Mouse (Mus musculus): ENCODE data around the gene Gm815. TPM values are rescaled to one million over a fixed set of nuclear protein-coding genes. Genes with fewer than 3 reads are reported as not detected.

Gene Gm815
- polyA plus RNA-seq, 1 experiment from 2014 or later, result not detected

- 67% methylated on average over 12 of the region's 12 CpGs for WGBS (ENCODE audit: insufficient replicate concordance)
- H3K4me3 ChIP-seq, result no peak overlapping the region
- no peak for ATAC-seq
- H3K27ac ChIP-seq, result no peak overlapping the region
- no peaks in the 10 kb centered on the region for H3K36me3 ChIP-seq
- H3K4me1 ChIP-seq, result no peaks in the 10 kb centered on the region
- no peak overlapping the region for H3K4me2 ChIP-seq
- no peaks in the 10 kb centered on the region for H3K9me3 ChIP-seq (replicated peaks)
- H3K27me3 ChIP-seq (replicated peaks), result no peaks in the 10 kb centered on the region
- H3K9ac ChIP-seq, result no peak overlapping the region
Observed at GRCm38 (mm10) chr19:26858427-26859194, 27.1 kb upstream of the Gm815 start.

DNA sequence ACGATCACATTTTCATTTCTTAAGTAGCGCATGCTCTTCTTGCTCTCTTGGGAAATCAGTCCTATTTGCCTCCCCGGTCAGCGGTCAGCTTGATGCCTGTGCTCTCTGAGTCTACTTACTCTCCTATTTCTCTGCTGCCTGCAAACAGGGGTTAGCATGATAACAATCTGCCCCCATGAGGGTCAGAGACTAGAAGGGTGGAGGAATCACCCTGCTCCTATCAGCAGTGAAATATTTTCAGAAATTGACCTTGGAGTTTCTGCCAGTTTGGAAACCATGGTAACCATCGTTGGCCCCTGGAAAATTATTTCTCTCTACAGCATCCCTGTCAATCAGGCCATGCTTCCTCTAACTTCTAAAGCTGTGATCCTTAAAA is 26.5 kb upstream of the Gm815 start:
- no peaks in the 10 kb centered on the region for H3K36me3 ChIP-seq
- H3K27me3 ChIP-seq (replicated peaks), result no peaks in the 10 kb centered on the region
- no peaks in the 10 kb centered on the region for H3K4me1 ChIP-seq
- no peak overlapping the region for H3K4me2 ChIP-seq
- H3K4me3 ChIP-seq, result no peak overlapping the region
- no peaks in the 10 kb centered on the region for H3K9me3 ChIP-seq (replicated peaks)
- H3K27ac ChIP-seq, result no peak overlapping the region
- no peak overlapping the region for H3K9ac ChIP-seq
- WGBS (ENCODE audit: insufficient replicate concordance), result 79% methylated on average over 5 of the region's 5 CpGs
- ATAC-seq, result no peak

GRCm38 (mm10) chr19:26863662-26864061 is 22.0 kb upstream of the Gm815 start:
- Histone ChIP-seq H3K27me3 (replicated peaks) (no peaks in the 10 kb centered on the region), H3K9ac (no peak overlapping the region), H3K36me3 (no peaks in the 10 kb centered on the region), H3K4me1 (no peaks in the 10 kb centered on the region), H3K9me3 (replicated peaks) (no peaks in the 10 kb centered on the region), H3K4me3 (no peak overlapping the region), H3K27ac (no peak overlapping the region), H3K4me2 (no peak overlapping the region)
- ATAC-seq, result no peak
- 62% methylated on average over 5 of the region's 5 CpGs for WGBS (ENCODE audit: insufficient replicate concordance)

GRCm38 (mm10) chr19:26864975-26865690 is 20.5 kb upstream of the Gm815 start:
- Histone ChIP-seq H3K27ac (no peak overlapping the region), H3K4me1 (no peaks in the 10 kb centered on the region), H3K9me3 (replicated peaks) (no peaks in the 10 kb centered on the region), H3K9ac (no peak overlapping the region), H3K4me2 (no peak overlapping the region), H3K36me3 (no peaks in the 10 kb centered on the region), H3K4me3 (no peak overlapping the region), H3K27me3 (replicated peaks) (no peaks in the 10 kb centered on the region)
- WGBS (ENCODE audit: insufficient replicate concordance), result 68% methylated on average over 15 of the region's 15 CpGs
- ATAC-seq, result no peak

DNA sequence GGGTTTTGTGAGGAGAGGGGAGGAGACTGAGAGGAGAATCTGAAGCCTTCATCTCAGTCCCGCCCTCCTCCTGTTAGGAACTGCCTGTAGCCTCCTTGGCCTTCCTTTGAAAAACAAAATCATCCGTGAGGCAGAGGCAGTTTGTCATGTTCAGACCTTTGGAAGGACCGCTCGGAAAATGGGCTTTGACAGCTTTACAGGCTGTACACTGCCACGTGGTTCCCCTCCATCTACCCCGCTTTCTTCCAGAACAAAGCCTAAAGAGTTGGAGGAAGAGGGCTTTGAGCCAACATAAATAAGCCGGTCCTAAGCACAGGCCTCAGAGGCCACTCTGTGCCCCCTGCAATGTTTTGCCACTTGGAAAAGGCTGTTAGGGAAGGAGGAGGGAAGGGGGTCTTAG is 19.9 kb upstream of the Gm815 start:
- no peak overlapping the region for H3K4me2 ChIP-seq
- 50% methylated on average over 7 of the region's 7 CpGs for WGBS (ENCODE audit: insufficient replicate concordance)
- H3K36me3 ChIP-seq, result no peaks in the 10 kb centered on the region
- no peak for ATAC-seq
- H3K9me3 ChIP-seq (replicated peaks), result no peaks in the 10 kb centered on the region
- no peak overlapping the region for H3K4me3 ChIP-seq
- H3K9ac ChIP-seq, result no peak overlapping the region
- H3K27me3 ChIP-seq (replicated peaks), result no peaks in the 10 kb centered on the region
- no peaks in the 10 kb centered on the region for H3K4me1 ChIP-seq
- no peak overlapping the region for H3K27ac ChIP-seq

DNA sequence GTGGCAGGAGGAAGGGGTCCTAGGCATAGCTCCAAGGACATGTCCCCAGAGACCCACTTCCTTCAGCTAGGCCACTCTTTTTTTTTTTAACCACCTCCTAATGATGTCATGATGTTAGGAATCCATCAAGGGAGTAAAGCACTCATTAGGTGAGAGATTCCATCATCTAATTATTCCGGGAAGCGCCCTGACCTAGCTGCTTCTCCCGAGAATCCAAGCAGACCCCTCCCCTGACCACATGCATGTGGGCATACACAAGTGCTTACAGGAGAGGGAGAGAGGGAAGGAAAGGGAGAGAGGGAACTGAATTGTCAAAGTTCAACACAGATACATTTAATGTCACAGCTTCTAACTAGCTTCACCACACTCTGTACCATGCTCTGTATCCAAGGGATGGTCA is 16.1 kb upstream of the Gm815 start:
- Histone ChIP-seq H3K4me2 (no peak overlapping the region), H3K9ac (no peak overlapping the region), H3K9me3 (replicated peaks) (no peaks in the 10 kb centered on the region), H3K27ac (no peak overlapping the region), H3K27me3 (replicated peaks) (no peaks in the 10 kb centered on the region), H3K4me3 (no peak overlapping the region), H3K36me3 (no peaks in the 10 kb centered on the region), H3K4me1 (no peaks in the 10 kb centered on the region)
- 39% methylated on average over 3 of the region's 3 CpGs for WGBS (ENCODE audit: insufficient replicate concordance)
- ATAC-seq, result no peak

- no peak for ATAC-seq
- Histone ChIP-seq H3K27me3 (replicated peaks) (no peaks in the 10 kb centered on the region), H3K4me3 (no peak overlapping the region), H3K36me3 (no peaks in the 10 kb centered on the region), H3K9ac (no peak overlapping the region), H3K4me2 (no peak overlapping the region), H3K4me1 (no peaks in the 10 kb centered on the region), H3K27ac (no peak overlapping the region), H3K9me3 (replicated peaks) (no peaks in the 10 kb centered on the region)
- 58% methylated on average over 7 of the region's 7 CpGs for WGBS (ENCODE audit: insufficient replicate concordance)
Observed at GRCm38 (mm10) chr19:26870280-26870679, 15.4 kb upstream of the Gm815 start.

- Histone ChIP-seq H3K27me3 (replicated peaks) (no peaks in the 10 kb centered on the region), H3K9me3 (replicated peaks) (no peaks in the 10 kb centered on the region), H3K27ac (no peak overlapping the region), H3K36me3 (no peaks in the 10 kb centered on the region), H3K4me3 (no peak overlapping the region), H3K4me2 (no peak overlapping the region), H3K9ac (no peak overlapping the region), H3K4me1 (no peaks in the 10 kb centered on the region)
- 17% methylated on average over 3 of the region's 3 CpGs for WGBS (ENCODE audit: insufficient replicate concordance)
- no peak for ATAC-seq
Observed at GRCm38 (mm10) chr19:26871096-26871495, 14.6 kb upstream of the Gm815 start.

GRCm38 (mm10) chr19:26872886-26873285 is 12.8 kb upstream of the Gm815 start:
- no peak overlapping the region for H3K4me3 ChIP-seq
- no peaks in the 10 kb centered on the region for H3K4me1 ChIP-seq
- 63% methylated on average over 6 of the region's 6 CpGs for WGBS (ENCODE audit: insufficient replicate concordance)
- H3K9me3 ChIP-seq (replicated peaks), result no peaks in the 10 kb centered on the region
- H3K4me2 ChIP-seq, result no peak overlapping the region
- ATAC-seq, result no peak
- no peak overlapping the region for H3K27ac ChIP-seq
- no peaks in the 10 kb centered on the region for H3K27me3 ChIP-seq (replicated peaks)
- H3K9ac ChIP-seq, result no peak overlapping the region
- no peaks in the 10 kb centered on the region for H3K36me3 ChIP-seq

DNA sequence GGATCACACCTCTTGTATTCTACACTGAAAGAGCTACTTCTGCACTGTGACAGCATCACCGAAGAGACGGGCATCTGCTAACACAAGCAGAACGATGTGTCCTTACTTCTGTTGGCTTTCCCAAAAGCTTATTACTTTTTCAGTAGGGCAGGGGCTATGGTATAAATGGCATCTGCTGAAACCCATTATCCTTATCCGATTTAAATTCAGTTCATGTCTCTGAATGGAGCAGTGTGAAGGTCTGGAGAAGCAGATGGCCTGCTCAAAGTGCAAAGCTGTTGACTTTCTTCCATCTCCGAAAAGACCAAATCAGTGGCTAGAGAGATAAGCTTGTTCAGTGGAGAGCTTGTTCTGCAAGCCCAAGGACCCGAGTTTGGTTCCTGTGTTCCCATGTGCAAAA is 10.1 kb upstream of the Gm815 start:
- H3K27ac ChIP-seq, result no peak overlapping the region
- H3K4me2 ChIP-seq, result no peak overlapping the region
- no peaks in the 10 kb centered on the region for H3K4me1 ChIP-seq
- H3K4me3 ChIP-seq, result no peak overlapping the region
- 77% methylated on average over 6 of the region's 6 CpGs for WGBS (ENCODE audit: insufficient replicate concordance)
- H3K9me3 ChIP-seq (replicated peaks), result no peaks in the 10 kb centered on the region
- H3K36me3 ChIP-seq, result no peaks in the 10 kb centered on the region
- no peak for ATAC-seq
- no peaks in the 10 kb centered on the region for H3K27me3 ChIP-seq (replicated peaks)
- H3K9ac ChIP-seq, result no peak overlapping the region

GRCm38 (mm10) chr19:26877180-26877775 is 8.4 kb upstream of the Gm815 start:
- H3K4me1 ChIP-seq, result no peaks in the 10 kb centered on the region
- no peaks in the 10 kb centered on the region for H3K36me3 ChIP-seq
- ATAC-seq, result no peak
- no peak overlapping the region for H3K4me3 ChIP-seq
- H3K9me3 ChIP-seq (replicated peaks), result no peaks in the 10 kb centered on the region
- 28% methylated on average over 10 of the region's 10 CpGs for WGBS (ENCODE audit: insufficient replicate concordance)
- no peak overlapping the region for H3K9ac ChIP-seq
- no peak overlapping the region for H3K27ac ChIP-seq
- H3K4me2 ChIP-seq, result no peak overlapping the region
- no peaks in the 10 kb centered on the region for H3K27me3 ChIP-seq (replicated peaks)

DNA sequence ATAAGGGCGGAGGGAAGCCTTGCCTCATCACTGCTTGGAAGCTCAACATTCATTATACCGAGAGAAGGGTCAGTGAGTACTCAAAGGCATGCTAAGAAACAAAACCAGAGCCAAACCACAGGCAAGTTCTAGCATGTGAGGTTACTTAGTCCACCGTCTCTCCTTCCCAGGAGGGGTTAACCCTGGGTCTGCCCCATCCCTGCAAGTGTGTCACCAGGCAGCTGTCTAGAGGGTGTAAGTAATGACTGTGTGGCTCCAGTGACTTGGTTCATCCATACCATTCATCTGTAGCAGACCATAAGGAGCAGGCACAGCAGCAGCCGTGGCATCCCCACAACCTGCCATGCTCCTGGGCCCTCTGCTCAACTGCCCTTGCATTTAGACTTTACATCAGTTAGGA is 5.8 kb upstream of the Gm815 start:
- Histone ChIP-seq H3K4me3 (no peak overlapping the region), H3K27me3 (replicated peaks) (no peaks in the 10 kb centered on the region), H3K9ac (no peak overlapping the region), H3K36me3 (no peaks in the 10 kb centered on the region), H3K27ac (no peak overlapping the region), H3K4me2 (no peak overlapping the region), H3K4me1 (no peaks in the 10 kb centered on the region), H3K9me3 (replicated peaks) (no peaks in the 10 kb centered on the region)
- no peak for ATAC-seq
- 66% methylated on average over 4 of the region's 4 CpGs for WGBS (ENCODE audit: insufficient replicate concordance)
